Mouse (Mus musculus): Measurements from ENCODE around the gene Trim11. TPM values are rescaled to one million over a fixed set of nuclear protein-coding genes. Genes with fewer than 3 reads are reported as not detected.
A peak's percentile ranks its signal among the peaks of the same experiment; 100 is the strongest.

The Trim11 gene
- total RNA-seq, 2 experiments from 2014 or later = 32.5 to 35.5 TPM

GRCm38 (mm10) chr11:58959186-58959825 lies 18.6 kb upstream of the Trim11 start:
- DNase-seq (ENCODE audit: low spot score in 2 of 2) = no peak
- peak overlapping the region; percentile 98 for H3K27ac ChIP-seq
- H3K4me3 ChIP-seq = peak overlapping the region; percentile 68
- TF ChIP-seq CTCF (conservative IDR thresholded peaks at IDR 0.05) = no peak

- Histone ChIP-seq H3K27ac (peak overlapping the region; percentile 98), H3K4me3 (peak overlapping the region; percentile 68)
- DNase-seq (ENCODE audit: low spot score in 2 of 2) = peak; percentile 73 to 79
- TF ChIP-seq CTCF (conservative IDR thresholded peaks at IDR 0.05) = peak; percentile 58
Observed at GRCm38 (mm10) chr11:58959921-58960465, 17.9 kb upstream of the Trim11 start.

- Histone ChIP-seq H3K27ac (no peak overlapping the region), H3K4me3 (no peak overlapping the region)
- TF ChIP-seq CTCF (conservative IDR thresholded peaks at IDR 0.05) = no peak
- no peak for DNase-seq (ENCODE audit: low spot score in 2 of 2)
Observed at GRCm38 (mm10) chr11:58961364-58962177, 16.3 kb upstream of the Trim11 start.

GRCm38 (mm10) chr11:58963543-58963942 lies 14.3 kb upstream of the Trim11 start:
- Histone ChIP-seq H3K27ac (no peak overlapping the region), H3K4me3 (no peak overlapping the region)
- no peak for TF ChIP-seq CTCF (conservative IDR thresholded peaks at IDR 0.05)
- DNase-seq (ENCODE audit: low spot score in 2 of 2) = no peak

- no peak overlapping the region for H3K4me3 ChIP-seq
- TF ChIP-seq CTCF (conservative IDR thresholded peaks at IDR 0.05) = no peak
- H3K27ac ChIP-seq = no peak overlapping the region
- no peak for DNase-seq (ENCODE audit: low spot score in 2 of 2)
Observed at GRCm38 (mm10) chr11:58964216-58964615, 13.7 kb upstream of the Trim11 start.

GRCm38 (mm10) chr11:58965001-58965760 lies 12.7 kb upstream of the Trim11 start:
- Histone ChIP-seq H3K27ac (no peak overlapping the region), H3K4me3 (no peak overlapping the region)
- no peak for TF ChIP-seq CTCF (conservative IDR thresholded peaks at IDR 0.05)
- no peak for DNase-seq (ENCODE audit: low spot score in 2 of 2)

- peak; percentile 78 for TF ChIP-seq CTCF (conservative IDR thresholded peaks at IDR 0.05)
- Histone ChIP-seq H3K4me3 (no peak overlapping the region), H3K27ac (no peak overlapping the region)
- DNase-seq (ENCODE audit: low spot score in 2 of 2) = no peak
Observed at GRCm38 (mm10) chr11:58967346-58967745, 10.5 kb upstream of the Trim11 start.

- H3K27ac ChIP-seq = no peak overlapping the region
- no peak for TF ChIP-seq CTCF (conservative IDR thresholded peaks at IDR 0.05)
- no peak for DNase-seq (ENCODE audit: low spot score in 2 of 2)
- no peak overlapping the region for H3K4me3 ChIP-seq
Observed at GRCm38 (mm10) chr11:58968551-58968950, 9.3 kb upstream of the Trim11 start.

GRCm38 (mm10) chr11:58969027-58969426 lies 8.9 kb upstream of the Trim11 start:
- Histone ChIP-seq H3K4me3 (no peak overlapping the region), H3K27ac (no peak overlapping the region)
- TF ChIP-seq CTCF (conservative IDR thresholded peaks at IDR 0.05) = no peak
- DNase-seq (ENCODE audit: low spot score in 2 of 2) = no peak

- no peak overlapping the region for H3K4me3 ChIP-seq
- TF ChIP-seq CTCF (conservative IDR thresholded peaks at IDR 0.05) = no peak
- no peak overlapping the region for H3K27ac ChIP-seq
- no peak for DNase-seq (ENCODE audit: low spot score in 2 of 2)
Observed at GRCm38 (mm10) chr11:58969659-58970058, 8.2 kb upstream of the Trim11 start.

- no peak overlapping the region for H3K4me3 ChIP-seq
- peak; percentile 42 for TF ChIP-seq CTCF (conservative IDR thresholded peaks at IDR 0.05)
- DNase-seq (ENCODE audit: low spot score in 2 of 2) = no peak
- no peak overlapping the region for H3K27ac ChIP-seq
Observed at GRCm38 (mm10) chr11:58970831-58971530, 6.9 kb upstream of the Trim11 start.

GRCm38 (mm10) chr11:58971796-58972195 lies 6.1 kb upstream of the Trim11 start:
- no peak overlapping the region for H3K4me3 ChIP-seq
- TF ChIP-seq CTCF (conservative IDR thresholded peaks at IDR 0.05) = no peak
- DNase-seq (ENCODE audit: low spot score in 2 of 2) = no peak
- H3K27ac ChIP-seq = no peak overlapping the region
